Mouse (Mus musculus) ES-Bruce4 (cell line): ENCODE results near the gene Pigv. TPM values are rescaled to one million over a fixed set of nuclear protein-coding genes. Genes with fewer than 3 reads are reported as not detected.
A peak's percentile ranks its signal among the peaks of the same experiment; 100 is the strongest.

Source experiments
- H3K27ac ChIP-seq: 2 replicates; pipeline ENCODE4 v1.5.1; 2012; ENCODE audit warnings: low read length, inconsistent platforms; ENCODE audit not compliant: insufficient read depth
- H3K27me3 ChIP-seq: 2 replicates; pipeline ENCODE4 v1.6.1; 2012; ENCODE audit warnings: mild to moderate bottlenecking, low read length, inconsistent platforms; ENCODE audit not compliant: control insufficient read depth, poor library complexity, insufficient read depth, severe bottlenecking
- H3K36me3 ChIP-seq: 2 replicates; pipeline ENCODE4 v1.6.1; 2012; ENCODE audit warnings: inconsistent platforms, mild to moderate bottlenecking, low read length, moderate library complexity; ENCODE audit not compliant: control insufficient read depth, poor library complexity, insufficient read depth, severe bottlenecking
- H3K4me1 ChIP-seq: one replicate; pipeline ENCODE4 v1.8.1; 2011; ENCODE audit warnings: low read length; ENCODE audit not compliant: control insufficient read depth, insufficient read depth
- H3K4me3 ChIP-seq: 2 replicates; pipeline ENCODE4 v1.5.1; 2011; ENCODE audit warnings: low read depth, mild to moderate bottlenecking, low read length
- H3K9ac ChIP-seq: 2 replicates; pipeline ENCODE4 v1.6.1; 2012; ENCODE audit warnings: low read depth, mild to moderate bottlenecking, inconsistent platforms; ENCODE audit not compliant: poor library complexity, severe bottlenecking
- H3K9me3 ChIP-seq: replicated peaks from 2 replicates; pipeline ENCODE4 v1.6.1; 2012; ENCODE audit warnings: mild to moderate bottlenecking, low read length, inconsistent platforms; ENCODE audit not compliant: control insufficient read depth, poor library complexity, insufficient read depth, severe bottlenecking
- CTCF ChIP-seq: IDR thresholded peaks from one replicate; pipeline ENCODE4 v1.8.1; 2011; ENCODE audit warnings: low read depth, low read length
- EP300 ChIP-seq: IDR thresholded peaks from 2 replicates; pipeline ENCODE4 v1.6.1; 2011; ENCODE audit warnings: low read depth, low read length; ENCODE audit not compliant: insufficient read depth
- POLR2A ChIP-seq: IDR thresholded peaks from one replicate; pipeline ENCODE4 v1.8.1; 2011; ENCODE audit warnings: low read length; ENCODE audit not compliant: insufficient read depth
- polyA plus RNA-seq: library from polyadenylated mRNA; stranded (reverse); fragments of >200 nt; gene quantifications from 2 replicates; pipeline ENCODE4 v1.2.4, GENCODE M21; 2011; ENCODE audit warnings: low read depth; ENCODE audit not compliant: missing spikeins, insufficient read depth, insufficient read length

Pigv gene
- polyA plus RNA-seq, 1 experiment = 15.2 TPM

DNA sequence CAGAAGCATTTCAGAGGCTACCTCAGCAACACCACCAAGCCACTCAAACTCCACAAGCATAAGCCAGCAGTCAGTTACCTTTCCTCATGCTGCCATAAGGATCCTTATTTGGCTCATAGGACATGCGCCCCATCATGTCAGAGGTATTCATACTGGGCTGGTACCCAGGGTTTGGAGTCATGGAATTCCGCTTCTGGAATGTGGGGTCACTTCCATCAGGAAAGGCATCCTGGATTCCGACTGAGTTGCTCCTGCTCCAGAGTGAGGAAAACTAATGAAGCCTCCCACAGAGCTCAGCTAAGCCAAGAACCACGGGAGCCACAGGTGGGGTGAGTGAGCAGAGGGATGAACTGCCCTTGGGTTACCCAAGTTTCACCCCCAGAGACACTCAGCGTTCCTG lies 14.7 kb upstream of the Pigv start:
- no peak overlapping the region for H3K9ac ChIP-seq
- H3K27me3 ChIP-seq = no peaks in the 10 kb centered on the region
- H3K4me3 ChIP-seq = no peak overlapping the region
- peaks cover 86% of the 10 kb centered on the region for H3K36me3 ChIP-seq
- H3K9me3 ChIP-seq = no peaks in the 10 kb centered on the region
- H3K27ac ChIP-seq = no peak overlapping the region
- no peaks in the 10 kb centered on the region for H3K4me1 ChIP-seq
- TF ChIP-seq CTCF (no peak), EP300 (no peak), POLR2A (no peak)

DNA sequence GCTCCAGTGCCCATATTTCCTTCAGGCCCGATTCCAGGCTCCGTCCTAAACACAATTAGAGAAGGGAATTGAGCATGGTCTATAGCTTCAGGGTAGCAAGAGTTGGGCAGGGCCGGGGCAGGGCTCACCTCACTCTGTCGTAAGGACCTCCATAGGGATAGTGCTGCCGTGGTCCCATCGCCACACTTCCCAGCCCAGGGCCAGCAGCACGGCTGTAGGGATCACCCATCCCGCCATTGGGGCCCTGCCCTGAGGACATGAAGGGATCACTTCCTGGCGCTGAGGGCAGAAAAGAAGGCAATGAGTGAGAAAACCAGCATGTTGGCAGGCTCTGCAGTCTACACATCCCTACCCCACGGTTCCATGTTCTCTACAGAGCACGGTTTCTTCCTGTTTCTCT lies 14.1 kb upstream of the Pigv start:
- Histone ChIP-seq H3K4me1 (no peaks in the 10 kb centered on the region), H3K9ac (no peak overlapping the region), H3K27ac (no peak overlapping the region), H3K9me3 (no peaks in the 10 kb centered on the region), H3K27me3 (no peaks in the 10 kb centered on the region), H3K36me3 (peaks cover 86% of the 10 kb centered on the region), H3K4me3 (no peak overlapping the region)
- TF ChIP-seq POLR2A (no peak), EP300 (no peak), CTCF (no peak)

DNA sequence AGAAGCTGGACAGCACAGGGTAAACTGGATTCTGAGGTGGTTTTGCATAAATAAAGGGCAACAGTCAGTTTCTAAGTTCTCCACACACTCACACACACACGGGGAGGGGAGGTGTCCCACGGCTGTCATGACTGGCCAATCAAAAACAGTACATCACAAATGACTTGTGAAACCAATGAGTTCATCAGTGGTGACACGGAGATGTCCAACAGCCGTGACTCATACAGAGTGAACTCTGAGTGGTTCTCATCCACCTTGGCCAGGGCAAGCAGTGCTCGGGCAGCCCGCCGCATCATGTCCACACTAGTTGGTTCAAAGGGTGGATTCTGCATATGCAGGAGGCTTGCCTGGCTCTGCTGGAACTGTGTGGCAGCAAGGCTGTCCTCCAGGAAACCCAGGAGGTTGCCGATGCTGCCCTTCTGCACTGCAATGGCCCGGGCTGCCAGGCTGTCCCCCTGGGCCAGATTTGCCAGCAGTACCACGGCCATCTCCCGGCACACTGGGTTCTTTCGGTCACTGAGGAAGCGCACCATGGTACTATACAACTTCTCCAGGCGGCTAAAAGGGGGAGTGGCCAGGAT lies 7.8 kb upstream of the Pigv start:
- H3K9me3 ChIP-seq = no peaks in the 10 kb centered on the region
- no peaks in the 10 kb centered on the region for H3K27me3 ChIP-seq
- H3K27ac ChIP-seq = peak overlapping the region; percentile 46
- no peak overlapping the region for H3K4me3 ChIP-seq
- peaks cover 7% of the 10 kb centered on the region for H3K4me1 ChIP-seq
- TF ChIP-seq POLR2A (no peak), EP300 (no peak), CTCF (no peak)
- peaks cover 52% of the 10 kb centered on the region for H3K36me3 ChIP-seq
- no peak overlapping the region for H3K9ac ChIP-seq

DNA sequence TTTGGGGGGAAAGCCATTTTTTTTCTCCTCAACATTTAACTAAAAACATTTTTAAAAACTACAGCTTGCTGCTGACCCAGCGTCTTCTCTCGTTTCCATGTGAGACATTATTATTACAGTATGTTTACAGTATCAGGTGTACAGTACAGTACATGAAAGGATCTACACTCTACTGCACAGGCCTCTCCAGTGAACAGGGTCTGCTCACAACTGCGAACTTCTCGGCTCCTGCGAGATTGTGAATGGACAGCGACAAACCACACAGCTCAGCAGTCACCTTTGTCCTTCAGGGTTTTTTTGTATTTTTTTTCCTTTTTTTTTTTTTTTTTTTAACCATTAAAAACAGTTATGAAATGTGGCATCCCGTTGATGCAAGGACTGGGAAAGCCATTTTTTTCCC lies 7.2 kb upstream of the Pigv start:
- Histone ChIP-seq H3K9ac (no peak overlapping the region), H3K36me3 (peaks cover 45% of the 10 kb centered on the region), H3K27me3 (no peaks in the 10 kb centered on the region), H3K4me1 (peaks cover 9% of the 10 kb centered on the region), H3K9me3 (no peaks in the 10 kb centered on the region), H3K4me3 (no peak overlapping the region), H3K27ac (no peak overlapping the region)
- TF ChIP-seq CTCF (no peak), EP300 (no peak)

DNA sequence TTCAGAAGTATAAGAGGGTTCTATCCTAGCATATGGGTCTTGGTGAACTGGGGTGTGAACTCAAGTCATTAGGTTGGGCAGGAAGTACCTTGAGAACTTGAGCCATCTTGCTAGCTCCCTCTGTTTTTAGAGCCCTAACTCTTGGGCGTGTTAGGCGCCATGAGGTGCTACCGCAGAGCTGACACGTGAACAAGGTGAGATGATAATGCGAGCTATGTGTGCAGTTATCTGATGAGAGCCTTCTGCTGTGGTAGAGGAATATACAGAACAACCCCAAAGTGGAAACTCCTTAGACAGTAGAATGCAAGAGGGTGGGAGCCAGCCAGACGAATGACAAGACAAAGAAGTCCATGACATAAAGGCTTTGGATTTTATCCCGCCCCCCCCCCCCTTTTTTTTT lies 4.8 kb upstream of the Pigv start:
- no peak overlapping the region for H3K9ac ChIP-seq
- peaks cover 26% of the 10 kb centered on the region for H3K36me3 ChIP-seq
- no peaks in the 10 kb centered on the region for H3K9me3 ChIP-seq
- H3K4me1 ChIP-seq = peaks cover 13% of the 10 kb centered on the region
- H3K27ac ChIP-seq = no peak overlapping the region
- no peaks in the 10 kb centered on the region for H3K27me3 ChIP-seq
- no peak overlapping the region for H3K4me3 ChIP-seq
- TF ChIP-seq EP300 (no peak), POLR2A (no peak), CTCF (no peak)

DNA sequence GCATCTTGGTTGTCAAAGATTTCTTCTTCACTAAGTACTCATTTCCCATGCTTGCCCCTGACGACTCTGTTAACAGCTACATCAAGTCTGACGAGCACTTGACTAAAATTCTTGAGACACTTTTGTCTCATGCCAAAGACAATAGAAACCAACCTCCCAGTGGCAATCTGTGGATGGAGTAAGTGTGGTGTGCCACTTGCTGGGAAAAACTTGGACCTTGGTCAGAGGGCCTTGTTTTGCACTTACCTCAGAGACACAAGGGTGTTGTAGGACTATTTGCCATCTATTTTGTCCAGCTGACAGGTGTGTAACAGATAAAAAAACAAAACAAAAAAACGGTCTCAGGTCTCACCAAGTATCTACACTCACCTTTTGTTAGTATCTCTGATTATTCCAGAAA lies 3.7 kb upstream of the Pigv start:
- H3K9me3 ChIP-seq = no peaks in the 10 kb centered on the region
- no peak overlapping the region for H3K9ac ChIP-seq
- peaks cover 13% of the 10 kb centered on the region for H3K4me1 ChIP-seq
- peak overlapping the region; percentile 88 for H3K27ac ChIP-seq
- TF ChIP-seq EP300 (no peak), POLR2A (no peak), CTCF (no peak)
- H3K36me3 ChIP-seq = peaks cover 15% of the 10 kb centered on the region
- H3K4me3 ChIP-seq = no peak overlapping the region
- H3K27me3 ChIP-seq = no peaks in the 10 kb centered on the region
